Mouse (Mus musculus): ENCODE measurements around the gene 1700020L24Rik.

DNA sequence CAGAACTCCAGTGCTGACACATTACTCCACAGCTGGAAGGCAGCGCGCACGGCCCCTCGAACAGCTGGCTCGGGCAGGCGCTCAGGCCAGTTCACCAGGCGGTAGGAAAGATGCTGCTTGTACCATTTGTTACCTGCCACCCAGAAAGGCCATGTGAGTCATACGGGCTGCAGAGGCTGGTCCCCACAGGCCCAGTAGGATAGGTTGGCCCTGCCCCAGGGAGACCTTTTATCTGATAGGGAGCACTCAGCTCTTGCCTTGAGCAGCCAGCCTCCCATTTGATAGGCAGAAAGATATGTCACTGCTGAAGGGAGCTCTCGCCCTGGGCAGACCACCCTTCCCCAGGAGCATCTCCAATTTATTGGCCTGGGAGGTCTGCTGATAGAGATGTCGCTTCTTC, 10.1 kb downstream of the 1700020L24Rik start:
- TF ChIP-seq CTCF (IDR thresholded peaks at IDR 0.05; ENCODE audit: control insufficient read depth, insufficient read depth, low read length) = no peak
- TF ChIP-seq POLR2A (IDR thresholded peaks at IDR 0.05; ENCODE audit: borderline replicate concordance, control insufficient read depth, low read depth, low read length) = no peak
